Mouse (Mus musculus): Measurements from ENCODE around the gene Gm20479.

DNA sequence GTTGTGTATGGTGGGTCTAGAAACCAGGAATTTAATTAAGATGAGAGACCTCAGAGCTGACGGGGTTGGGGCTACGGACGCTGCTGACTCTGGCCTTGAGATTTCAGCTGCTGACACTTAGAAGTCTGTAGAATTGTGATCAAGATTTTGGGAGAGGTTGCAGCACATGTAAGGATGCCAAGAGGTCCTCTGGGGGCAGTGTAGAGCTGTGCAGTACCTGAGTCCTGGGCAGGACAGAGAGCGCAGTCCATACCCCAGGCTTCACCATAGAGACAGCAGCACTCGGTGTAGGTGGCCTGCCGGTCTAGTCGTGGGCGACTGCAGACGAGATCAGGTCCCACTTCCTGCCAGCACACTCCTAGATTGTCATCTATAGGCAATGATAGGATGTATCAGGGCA lies 49.7 kb downstream of the Gm20479 start:
- TF ChIP-seq POLR2A (IDR thresholded peaks at IDR 0.05; ENCODE audit: low read depth, low read length) (no peak), CTCF (IDR thresholded peaks at IDR 0.05; ENCODE audit: extremely low read depth, insufficient read depth, insufficient read length, insufficient replicate concordance) (no peak)
